ENCODE assay signal across 15 mouse cellular contexts in genomic region chr8:91511943-91512342, GRCm38 (mm10).
"Had no signal": no experiment of that assay in that cellular context is flagged by ENCODE, and none has a peak within 500 bp of the region (broad histone marks: within the 10 kb centered on the region; RNA-seq: fewer than 3 reads in every experiment).

No protein-coding gene starts in this region.

- H3K9ac ChIP-seq: neural tube, embryonic 13.5 days; neural tube, embryonic 15.5 days; stomach, embryonic 15.5 days had no signal

- DNase-seq: retina, postnatal 1 day; right cerebral cortex, postnatal 14 days; right cerebral cortex, postnatal 25 days; right cerebral cortex, postnatal 4 days; spleen, adult 18-20 months; thymus, adult 18-20 months; thymus, adult 2 months; thymus, postnatal 14 days; thymus, postnatal 25 days; thymus, postnatal 36 days; thymus, postnatal 4 days had no signal

- H3K9me3 ChIP-seq: neural tube, embryonic 13.5 days; neural tube, embryonic 15.5 days; stomach, embryonic 15.5 days had no signal

- H3K4me3 ChIP-seq: neural tube, embryonic 13.5 days; neural tube, embryonic 15.5 days; stomach, embryonic 15.5 days had no signal

- H3K27ac ChIP-seq: neural tube, embryonic 13.5 days; neural tube, embryonic 15.5 days; stomach, embryonic 15.5 days; stomach, postnatal 0 days had no signal

- H3K27me3 ChIP-seq: stomach, embryonic 15.5 days had no signal

- H3K36me3 ChIP-seq: neural tube, embryonic 13.5 days; neural tube, embryonic 15.5 days; stomach, embryonic 15.5 days had no signal
